Comparison of ENCODE assay signal across 22 mouse cellular contexts in genomic region chr9:60293129-60293528, GRCm38 (mm10).
DNase-seq lines count a peak whose midpoint lies in the region; ATAC-seq and TF ChIP-seq lines count a peak whose summit lies in the region.
"Had no signal": no experiment of that assay in that cellular context is flagged by ENCODE, and none has a peak within 500 bp of the region (broad histone marks: within the 10 kb centered on the region; RNA-seq: fewer than 3 reads in every experiment).

No protein-coding gene starts in this region.

- no peaks in the 10 kb centered on the region for H3K9me3 ChIP-seq in limb, embryonic 14.5 days (ENCODE audit: control insufficient read depth, low read length)
- no peaks in the 10 kb centered on the region for H3K9me3 ChIP-seq in limb, embryonic 10.5 days (replicated peaks)
- H3K9me3 ChIP-seq: G1E had no signal

- H3K4me2 ChIP-seq in limb, embryonic 14.5 days (replicated peaks; ENCODE audit: low read depth, low read length, severe bottlenecking) = no peak overlapping the region

- TF ChIP-seq CTCF in cerebellum, adult 2 months (IDR thresholded peaks at IDR 0.05; ENCODE audit: borderline replicate concordance, insufficient read depth, low read depth, low read length) = no peak

- H3K4me1 ChIP-seq in cerebellum, adult 2 months (ENCODE audit: control insufficient read depth, insufficient read depth, low read length) = no peaks in the 10 kb centered on the region; the same call in 1 of the 2 replicates
- peaks cover 12% of the 10 kb centered on the region for H3K4me1 ChIP-seq in limb, embryonic 14.5 days (ENCODE audit: control insufficient read depth, insufficient read depth, low read length)
- peaks cover 35% of the 10 kb centered on the region for H3K4me1 ChIP-seq in limb, embryonic 10.5 days

- H3K27ac ChIP-seq in cerebellum, adult 2 months (ENCODE audit: insufficient read depth, low read length) = no peak overlapping the region
- H3K27ac ChIP-seq in limb, embryonic 14.5 days (replicated peaks; ENCODE audit: low read depth, low read length) = no peak overlapping the region
- no peak overlapping the region for H3K27ac ChIP-seq in limb, embryonic 10.5 days

- DNase-seq in cerebellum, postnatal 10 days = peak; percentile 52 to 57
- DNase-seq in cerebellum, adult 2 months = no peak
- peak; percentile 44 to 56 for DNase-seq in cerebellum, postnatal 14 days
- DNase-seq in limb, embryonic 14.5 days (ENCODE audit: low spot score) = no peak
- no peak for DNase-seq in limb, embryonic 10.5 days (ENCODE audit: low spot score)
- DNase-seq: adrenal gland, adult 2 months; adrenal gland, adult 8-10 months; adrenal gland, postnatal 10 days; adrenal gland, postnatal 14 days; adrenal gland, postnatal 25 days; adrenal gland, postnatal 36 days; B cell, adult 2 months; cerebellum, adult 11 months; cerebellum, adult 11-12 months; cerebellum, adult 18-20 months; cerebellum, adult 8-10 months had no signal

- no peak for TF ChIP-seq POLR2A in cerebellum, adult 2 months (IDR thresholded peaks at IDR 0.05; ENCODE audit: borderline replicate concordance, insufficient read depth, low read length)
- TF ChIP-seq POLR2A in limb, embryonic 14.5 days (IDR thresholded peaks at IDR 0.05; ENCODE audit: borderline replicate concordance, extremely low read depth, insufficient read depth, insufficient read length) = no peak

- no peaks in the 10 kb centered on the region for H3K27me3 ChIP-seq in cerebellum, adult 2 months (ENCODE audit: control insufficient read depth, insufficient read depth, low read length)
- no peaks in the 10 kb centered on the region for H3K27me3 ChIP-seq in limb, embryonic 14.5 days (ENCODE audit: control insufficient read depth, insufficient read depth, low read length)
- H3K27me3 ChIP-seq in limb, embryonic 10.5 days (ENCODE audit: low read depth, poor library complexity, severe bottlenecking) = no peaks in the 10 kb centered on the region
- H3K27me3 ChIP-seq: CH12.LX, Patski had no signal

- no peaks in the 10 kb centered on the region for H3K36me3 ChIP-seq in limb, embryonic 14.5 days (ENCODE audit: control insufficient read depth, insufficient read depth, low read length)
- H3K36me3 ChIP-seq in limb, embryonic 10.5 days = no peaks in the 10 kb centered on the region
- H3K36me3 ChIP-seq: G1E had no signal

- H3K4me3 ChIP-seq in cerebellum, adult 2 months (replicated peaks; ENCODE audit: insufficient read depth, low read depth, low read length) = no peak overlapping the region
- H3K4me3 ChIP-seq in limb, embryonic 14.5 days (replicated peaks; ENCODE audit: low read length) = no peak overlapping the region
- H3K4me3 ChIP-seq in limb, embryonic 10.5 days = no peak overlapping the region

- no peak overlapping the region for H3K9ac ChIP-seq in limb, embryonic 14.5 days (ENCODE audit: low read depth, low read length, severe bottlenecking)

- 35% methylated on average over 6 of the region's 6 CpGs for WGBS in cerebellum, adult 2 months
- WGBS in limb, embryonic 14.5 days = 54% methylated on average over 6 of the region's 6 CpGs
- 76% methylated on average over 6 of the region's 6 CpGs for WGBS in limb, embryonic 10.5 days

- ATAC-seq in cerebellum, adult (ENCODE audit: insufficient number of reproducible peaks, low FRiP score, low TSS enrichment) = no peak
- ATAC-seq in limb, embryonic 14.5 days (ENCODE audit: low FRiP score, low read depth) = 0 out of 2 replicates have a peak, but pooled peaks have one; percentile 14
- ATAC-seq: activated CD4-positive, CD25-positive, alpha-beta regulatory T cell, adult 4 months; CD4-positive, CD25-positive, alpha-beta regulatory T cell, adult 4 months; Patski had no signal

Comparison
In these comparisons a context has a peak if more than half of its experiments do, and no peak if none do; other contexts are left out.
1. DNase-seq: peak in cerebellum, postnatal 10 days (2 of 2) and cerebellum, postnatal 14 days (2 of 2); none in cerebellum, adult 2 months (0 of 2), limb, embryonic 14.5 days (single experiment) and limb, embryonic 10.5 days (single experiment).